Mouse (Mus musculus) retina, postnatal 7 days (tissue): ENCODE measurements around the gene Poll.
"Not testable (repeated sequence)": the region's sequence is repeated elsewhere in the genome, so short reads cannot be mapped to it uniquely, and the experiment has no call there.

Source experiments
- DNase-seq: peaks from one replicate; pipeline ENCODE4 v3.0.0-alpha.2; 2012; ENCODE audit warnings: low read depth, low spot score

Poll gene

GRCm38 (mm10) chr19:45577141-45577750 is 16.9 kb upstream of the Poll start:
- DNase-seq, result no peak

DNA sequence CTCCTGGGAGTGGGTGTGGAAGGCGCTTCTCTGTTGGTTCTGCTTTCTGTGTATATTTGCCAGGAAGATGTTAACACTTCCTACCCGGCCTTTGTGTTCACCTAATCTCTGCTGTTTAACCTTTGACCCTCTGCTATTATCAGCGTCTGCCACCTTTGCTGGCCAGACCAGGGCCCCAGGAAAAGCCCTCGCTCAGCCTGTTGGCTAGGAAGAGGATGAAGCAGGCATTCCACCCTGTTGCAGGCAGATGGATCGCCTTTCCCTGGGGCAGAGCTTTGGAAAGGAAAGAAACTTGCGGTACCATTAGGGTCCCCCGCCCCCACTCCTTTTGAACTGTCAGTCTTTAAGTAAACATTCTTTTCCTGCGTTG is 15.3 kb upstream of the Poll start:
- DNase-seq, result no peak

- DNase-seq, result no peak
These were observed 14.8 kb upstream of the Poll start for GRCm38 (mm10) chr19:45574941-45575631.

- no peak for DNase-seq
These were observed 14.1 kb upstream of the Poll start for GRCm38 (mm10) chr19:45574339-45574898.

- peak; percentile 67 for DNase-seq
These were observed 13.5 kb upstream of the Poll start for GRCm38 (mm10) chr19:45573861-45574267.

DNA sequence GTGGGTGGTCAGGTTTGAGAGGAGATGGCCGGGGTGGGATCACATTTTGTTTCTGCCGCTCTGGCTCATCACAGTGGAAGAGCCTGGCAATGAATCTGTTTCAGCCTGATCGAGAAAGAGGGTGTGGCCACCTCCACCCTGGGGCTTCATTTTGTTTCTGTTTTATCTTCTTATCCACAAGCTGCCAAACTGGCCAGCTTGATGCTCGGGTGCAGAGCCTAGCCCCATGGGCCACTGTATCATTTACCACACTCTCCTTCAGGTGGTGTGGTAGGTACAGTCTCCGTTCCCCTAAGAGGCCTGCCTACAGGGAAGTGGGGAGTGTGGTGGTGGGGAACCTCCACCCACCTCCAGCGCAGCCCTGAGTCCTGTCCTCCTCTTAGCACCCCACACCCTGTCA is 12.7 kb upstream of the Poll start:
- no peak for DNase-seq

DNA sequence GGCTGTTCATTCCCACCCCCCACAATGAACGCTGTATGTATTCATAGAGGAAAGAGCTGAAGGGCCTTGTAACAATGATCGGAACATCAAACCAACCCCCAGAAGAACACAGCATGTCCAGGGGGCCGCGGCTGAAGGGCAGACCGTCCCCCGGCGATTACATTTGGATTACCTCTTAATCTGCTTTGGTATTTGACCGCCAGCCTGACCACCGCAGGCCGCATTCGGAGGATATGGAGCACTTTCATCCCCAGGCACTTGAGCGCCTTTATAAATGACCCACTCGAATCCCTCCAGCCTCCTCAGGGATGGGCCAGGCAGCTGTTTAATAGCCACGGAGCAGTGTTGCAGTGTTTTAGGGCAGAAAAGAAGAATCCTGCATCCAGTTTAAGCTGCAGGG is 7.0 kb upstream of the Poll start:
- peak; percentile 53 for DNase-seq

GRCm38 (mm10) chr19:45565925-45566715 is 5.8 kb upstream of the Poll start:
- DNase-seq, result no peak

DNA sequence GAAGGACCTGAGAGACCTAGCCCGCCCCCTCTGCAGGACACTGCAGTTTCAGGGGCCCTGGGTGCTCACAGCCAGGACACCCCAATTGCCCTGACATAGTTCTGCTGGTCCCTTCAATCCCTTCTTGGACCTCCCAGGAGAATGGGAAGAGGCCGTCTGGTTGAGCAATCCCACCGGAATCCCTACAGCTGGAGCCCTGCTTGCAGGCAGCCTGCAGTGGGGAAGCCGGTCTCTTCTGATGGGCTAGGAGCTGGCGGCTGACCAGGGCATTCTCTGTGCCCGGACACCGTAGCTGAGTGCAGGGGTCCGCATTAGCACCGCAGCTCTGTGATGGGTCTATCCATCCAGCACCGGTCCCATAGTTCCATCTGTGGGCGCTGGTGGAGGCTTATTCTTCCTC is 6.2 kb downstream of the Poll start:
- DNase-seq, result no peak

DNA sequence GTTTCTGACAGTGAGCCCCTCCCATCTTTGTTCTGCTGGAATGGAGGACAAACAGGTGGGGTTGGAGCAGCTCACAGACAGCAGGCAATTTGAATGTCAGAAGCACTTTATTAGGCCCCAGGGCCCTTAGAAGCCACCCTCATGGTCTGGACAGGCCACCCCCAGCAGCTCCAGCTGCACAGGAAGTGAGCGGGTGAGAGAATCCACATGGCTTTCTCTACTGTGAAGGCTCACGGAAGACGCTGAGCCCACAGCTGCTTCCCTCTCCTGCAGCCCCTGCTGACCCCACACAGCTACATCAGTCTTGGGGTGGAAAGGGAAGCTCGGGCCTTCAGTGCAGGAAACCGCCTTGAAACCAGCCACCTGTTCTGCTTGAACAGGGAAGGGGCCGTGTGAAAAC is 8.1 kb downstream of the Poll start:
- DNase-seq, result no peak

DNA sequence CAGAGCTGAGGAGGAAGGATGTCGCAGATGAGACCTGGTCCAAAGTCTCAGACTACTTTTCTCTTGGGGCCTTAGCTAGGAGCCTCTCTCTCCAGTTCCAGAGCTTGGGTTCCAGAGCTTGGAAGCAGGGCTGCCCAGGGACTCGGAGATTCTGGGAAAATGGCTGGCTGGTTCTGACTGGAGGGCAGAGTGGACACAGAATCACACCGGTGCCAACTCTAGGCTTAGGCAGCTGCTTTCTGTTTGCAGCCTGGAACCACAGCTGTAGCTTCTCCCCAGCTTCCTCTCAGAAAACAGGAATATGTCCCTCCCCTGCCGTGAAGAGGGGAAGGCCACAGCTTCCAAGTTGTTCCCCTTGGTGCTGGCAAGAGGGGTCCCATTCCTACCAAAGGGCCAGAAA is 10.4 kb downstream of the Poll start:
- no peak for DNase-seq

DNA sequence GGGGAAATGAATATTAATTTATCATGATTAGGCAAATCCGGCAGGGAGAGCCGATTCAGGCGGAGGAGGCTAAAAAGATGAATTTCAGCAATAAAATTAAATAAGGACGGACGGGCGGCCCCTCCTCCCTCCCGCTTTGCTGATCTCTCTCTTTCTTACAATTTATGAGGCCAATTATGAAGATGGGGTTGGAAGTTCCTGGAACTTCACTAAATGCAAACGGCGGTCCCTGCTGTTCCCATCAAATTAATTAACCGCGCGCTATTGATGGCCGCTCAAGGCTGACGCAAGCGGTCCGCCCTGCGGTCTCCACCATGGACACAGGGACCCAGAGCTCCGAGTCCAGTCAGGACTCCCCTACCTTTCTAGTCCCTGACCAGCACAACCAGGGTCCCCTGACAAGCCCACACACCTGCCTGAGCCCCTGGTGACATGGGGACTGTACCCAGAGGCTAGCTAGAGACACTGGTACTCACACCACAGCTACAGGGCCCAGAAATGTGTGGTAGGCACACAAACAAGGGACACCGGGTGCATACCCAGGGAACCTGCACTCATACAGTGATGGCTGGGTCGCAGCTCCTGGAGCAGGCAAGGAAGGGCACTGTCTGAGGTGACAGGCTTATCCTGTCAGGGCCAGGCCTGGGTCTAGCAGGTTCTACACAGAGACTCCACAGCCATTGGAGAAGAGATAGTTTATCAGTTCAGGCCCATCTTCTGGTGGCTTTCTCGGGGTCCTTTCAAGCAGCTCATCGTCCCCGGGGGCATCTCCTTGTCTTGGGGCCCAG is 11.0 kb downstream of the Poll start:
- DNase-seq, result no peak

- DNase-seq, result not testable (repeated sequence)
These were observed 12.1 kb downstream of the Poll start for GRCm38 (mm10) chr19:45548196-45548595.

- peak; percentile 71 for DNase-seq
These were observed 15.4 kb downstream of the Poll start for GRCm38 (mm10) chr19:45544925-45545321.

- DNase-seq, result no peak
These were observed 16.0 kb downstream of the Poll start for GRCm38 (mm10) chr19:45544152-45544924.

- DNase-seq, result no peak
These were observed 18.3 kb downstream of the Poll start for GRCm38 (mm10) chr19:45542061-45542460.

DNA sequence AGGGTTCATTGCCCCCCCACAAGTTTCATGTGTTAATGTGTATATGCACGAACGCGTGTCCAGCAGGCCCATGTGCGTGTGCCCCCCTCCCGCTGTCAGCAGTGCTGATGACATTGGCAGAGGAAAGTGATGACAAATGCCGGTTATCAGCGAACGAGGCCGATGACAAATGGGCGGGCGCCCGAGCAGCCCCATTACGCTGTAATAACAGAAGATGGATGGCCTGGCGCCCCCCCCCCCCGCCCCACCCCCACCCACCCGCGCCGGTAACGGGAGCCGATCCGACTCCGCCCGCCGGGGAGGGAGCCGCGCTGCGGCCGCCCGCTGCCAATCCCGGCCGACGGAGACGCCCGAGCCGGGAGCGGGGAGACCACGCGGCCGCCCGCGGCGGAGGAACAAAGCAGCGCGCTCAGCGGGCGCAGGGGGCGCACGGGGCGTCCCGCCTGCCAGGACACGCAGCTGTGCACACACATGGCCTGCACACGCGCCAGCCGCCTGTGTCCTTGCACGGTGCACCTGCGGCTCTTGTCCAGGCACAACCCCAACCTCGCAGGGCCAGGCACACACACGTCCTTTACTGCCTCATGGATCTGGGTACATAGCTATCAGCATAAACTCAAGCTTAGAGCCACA is 18.8 kb downstream of the Poll start:
- peak; percentile 41 for DNase-seq

DNA sequence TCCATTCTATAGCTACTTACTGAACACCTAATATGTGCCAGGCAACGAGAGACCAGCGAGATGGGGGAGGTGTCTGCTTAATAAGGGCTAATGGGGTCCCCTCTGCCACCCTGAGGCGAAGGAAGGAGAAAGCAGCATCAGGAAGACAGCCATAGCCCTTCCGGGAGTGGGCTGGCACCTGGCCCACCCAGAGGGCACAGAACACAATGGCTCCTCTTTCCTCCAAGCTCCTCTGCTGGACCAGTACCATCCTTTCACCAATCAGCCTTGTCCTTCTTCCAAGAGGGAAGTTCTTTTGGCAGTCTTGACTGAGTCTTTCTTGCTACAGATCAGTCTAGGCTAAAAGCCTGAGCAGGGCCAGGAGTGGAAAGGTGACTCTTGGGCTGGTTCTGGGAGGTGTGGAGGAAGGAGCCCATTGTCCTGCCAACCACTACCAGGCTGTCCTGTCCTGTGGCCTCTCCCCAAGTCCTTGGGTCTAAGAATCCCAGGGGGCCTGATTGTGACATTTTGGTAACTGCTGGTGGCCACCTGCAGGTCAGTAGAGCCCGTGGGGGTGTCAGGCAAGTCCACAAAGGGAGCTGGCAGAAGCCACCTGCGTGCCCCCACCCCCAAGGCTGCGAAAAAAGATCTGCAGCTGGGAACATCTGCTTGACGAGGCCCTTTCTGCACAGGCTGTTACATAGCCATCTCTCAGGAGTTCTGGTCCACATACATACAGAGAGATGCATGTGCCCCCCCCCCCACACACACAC is 19.5 kb downstream of the Poll start:
- DNase-seq, result no peak

GRCm38 (mm10) chr19:45537505-45537904 is 22.8 kb downstream of the Poll start:
- DNase-seq, result no peak

DNA sequence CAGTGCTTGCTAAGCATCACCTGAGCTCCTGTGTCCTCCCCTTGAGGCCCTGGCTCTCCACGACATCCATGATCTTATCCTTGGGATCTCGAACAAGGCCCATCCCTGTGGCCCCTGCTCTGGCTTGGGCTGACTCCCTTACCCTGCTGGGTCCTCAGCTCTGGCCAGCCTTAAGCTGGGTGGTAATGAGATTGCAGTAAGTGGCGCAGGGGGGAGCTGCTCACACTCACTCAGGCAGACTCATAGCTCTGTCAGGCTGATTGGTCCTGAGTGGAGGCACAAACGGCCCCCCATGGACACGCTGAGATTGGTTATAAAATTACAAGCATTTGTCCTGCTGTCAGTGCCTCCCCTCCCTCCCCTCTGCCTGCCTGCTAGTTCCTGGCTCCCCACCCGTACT is 24.4 kb downstream of the Poll start:
- DNase-seq, result no peak
